In genomic region chr5:77211236-77211635, GRCm38 (mm10) we compare ENCODE assay signal across 8 mouse cellular contexts. TPM values are rescaled to one million over a fixed set of nuclear protein-coding genes. Genes with fewer than 3 reads are reported as not detected.
A peak's percentile ranks its signal among the peaks of the same experiment; 100 is the strongest.
DNase-seq lines count a peak whose midpoint lies in the region; ATAC-seq and TF ChIP-seq lines count a peak whose summit lies in the region.

Spink2 (minus strand) TSS chr5:77211471.

- 4% methylated on average over 18 of the region's 18 CpGs for WGBS in kidney, embryonic 14.5 days
- WGBS in forebrain, embryonic 10.5 days = 5% methylated on average over 18 of the region's 18 CpGs
- 2% methylated on average over 18 of the region's 18 CpGs for WGBS in hindbrain, embryonic 11.5 days
- 5% methylated on average over 18 of the region's 18 CpGs for WGBS in liver, embryonic 14.5 days (ENCODE audit: insufficient replicate concordance)
- WGBS in neural tube, embryonic 11.5 days = 4% methylated on average over 17 of the region's 18 CpGs

- no peaks in the 10 kb centered on the region for H3K9me3 ChIP-seq in kidney, embryonic 14.5 days (ENCODE audit: control insufficient read depth, low read length)
- H3K9me3 ChIP-seq in forebrain, embryonic 10.5 days = no peaks in the 10 kb centered on the region
- H3K9me3 ChIP-seq in hindbrain, embryonic 11.5 days (ENCODE audit: control insufficient read depth, low read length) = no peaks in the 10 kb centered on the region
- H3K9me3 ChIP-seq in liver, embryonic 14.5 days (ENCODE audit: control insufficient read depth, low read length) = peaks cover 6% of the 10 kb centered on the region
- no peaks in the 10 kb centered on the region for H3K9me3 ChIP-seq in neural tube, embryonic 11.5 days (ENCODE audit: control insufficient read depth, low read length)

- no peak for DNase-seq in kidney, adult 11 months
- DNase-seq in forebrain, embryonic 10.5 days (ENCODE audit: extremely low spot score, low spot score) = peak; percentile 46
- peak; percentile 64 for DNase-seq in hindbrain, embryonic 11.5 days (ENCODE audit: low spot score)
- no peak for DNase-seq in liver, embryonic 14.5 days (ENCODE audit: low read depth in 3 of 3, low spot score in 3 of 3)
- DNase-seq in neural tube, embryonic 11.5 days (ENCODE audit: low spot score) = peak; percentile 63
- no peak for DNase-seq in right cerebral cortex, postnatal 14 days
- DNase-seq in layer of hippocampus, adult 9-11 months = no peak

- no peaks in the 10 kb centered on the region for H3K4me1 ChIP-seq in kidney, embryonic 14.5 days (ENCODE audit: control insufficient read depth, insufficient read depth, low read length)
- peaks cover 10% of the 10 kb centered on the region for H3K4me1 ChIP-seq in forebrain, embryonic 10.5 days
- no peaks in the 10 kb centered on the region for H3K4me1 ChIP-seq in hindbrain, embryonic 11.5 days (replicated peaks; ENCODE audit: control insufficient read depth, insufficient read depth, low read length)
- H3K4me1 ChIP-seq in liver, embryonic 14.5 days (replicated peaks; ENCODE audit: control insufficient read depth in 2 of 2, insufficient read depth in 2 of 2, low read length in 1 of 2) = peaks cover 0 to 3% of the 10 kb centered on the region in 2 experiments; a peak in 1 of 4 replicates
- peaks cover 4% of the 10 kb centered on the region; the same call in 1 of the 2 replicates for H3K4me1 ChIP-seq in neural tube, embryonic 11.5 days (ENCODE audit: control insufficient read depth, insufficient read depth, low read length)

- H3K27me3 ChIP-seq in kidney, embryonic 14.5 days (ENCODE audit: control insufficient read depth, insufficient read depth, low read length) = no peaks in the 10 kb centered on the region
- H3K27me3 ChIP-seq in forebrain, embryonic 10.5 days (ENCODE audit: poor library complexity, severe bottlenecking) = peaks cover 18% of the 10 kb centered on the region
- H3K27me3 ChIP-seq in hindbrain, embryonic 11.5 days (ENCODE audit: control insufficient read depth, insufficient read depth, low read length) = no peaks in the 10 kb centered on the region
- no peaks in the 10 kb centered on the region for H3K27me3 ChIP-seq in liver, embryonic 14.5 days (ENCODE audit: control insufficient read depth, insufficient read depth, low read length)
- no peaks in the 10 kb centered on the region for H3K27me3 ChIP-seq in neural tube, embryonic 11.5 days (ENCODE audit: control insufficient read depth, insufficient read depth, low read length)

- ATAC-seq in kidney, embryonic 14.5 days (ENCODE audit: low FRiP score, low TSS enrichment) = peak; percentile 88
- peak; percentile 71; the same call in 1 of the 2 replicates for ATAC-seq in hindbrain, embryonic 11.5 days (ENCODE audit: low FRiP score)
- ATAC-seq in liver, embryonic 14.5 days (ENCODE audit: insufficient read depth) = no peak
- ATAC-seq in neural tube, embryonic 11.5 days (ENCODE audit: insufficient read depth, low FRiP score, low TSS enrichment) = peak; percentile 68; the same call in 1 of the 2 replicates

- no peaks in the 10 kb centered on the region for H3K36me3 ChIP-seq in kidney, embryonic 14.5 days (ENCODE audit: control insufficient read depth, insufficient read depth, low read length)
- no peaks in the 10 kb centered on the region for H3K36me3 ChIP-seq in forebrain, embryonic 10.5 days (replicated peaks)
- H3K36me3 ChIP-seq in hindbrain, embryonic 11.5 days (ENCODE audit: control insufficient read depth, insufficient read depth, low read length) = no peaks in the 10 kb centered on the region
- no peaks in the 10 kb centered on the region for H3K36me3 ChIP-seq in liver, embryonic 14.5 days (replicated peaks; ENCODE audit: control insufficient read depth, insufficient read depth, low read depth)
- H3K36me3 ChIP-seq in neural tube, embryonic 11.5 days (ENCODE audit: control insufficient read depth, insufficient read depth, low read length) = no peaks in the 10 kb centered on the region

- no peak for TF ChIP-seq CTCF in liver, embryonic 14.5 days (IDR thresholded peaks at IDR 0.05; ENCODE audit: low read depth)

- H3K27ac ChIP-seq in kidney, embryonic 14.5 days (ENCODE audit: low read depth, low read length) = no peak within 1 kb of the TSS
- H3K27ac ChIP-seq in forebrain, embryonic 10.5 days = peak within 1 kb of the TSS; percentile 70; the same call in 1 of the 2 replicates
- H3K27ac ChIP-seq in hindbrain, embryonic 11.5 days (ENCODE audit: low read depth, low read length) = no peak within 1 kb of the TSS
- no peak within 1 kb of the TSS for H3K27ac ChIP-seq in liver, embryonic 14.5 days
- no peak within 1 kb of the TSS for H3K27ac ChIP-seq in neural tube, embryonic 11.5 days (ENCODE audit: low read depth, low read length)

- peak within 1 kb of the TSS; percentile 19 for H3K4me3 ChIP-seq in kidney, embryonic 14.5 days (ENCODE audit: low read length)
- H3K4me3 ChIP-seq in forebrain, embryonic 10.5 days = peak within 1 kb of the TSS; percentile 54
- H3K4me3 ChIP-seq in hindbrain, embryonic 11.5 days (ENCODE audit: low read depth, low read length) = peak within 1 kb of the TSS; percentile 19; the same call in 1 of the 2 replicates
- peak within 1 kb of the TSS in 1 of 2 experiments; percentile 2; a peak in 1 of 4 replicates for H3K4me3 ChIP-seq in liver, embryonic 14.5 days (ENCODE audit: insufficient read depth in 1 of 2, low read depth in 2 of 2, low read length in 2 of 2)
- H3K4me3 ChIP-seq in neural tube, embryonic 11.5 days (ENCODE audit: low read depth, low read length) = peak within 1 kb of the TSS; percentile 34

- H3K9ac ChIP-seq in kidney, embryonic 14.5 days (ENCODE audit: low read depth, low read length) = no peak within 1 kb of the TSS
- H3K9ac ChIP-seq in hindbrain, embryonic 11.5 days (ENCODE audit: low read depth, low read length) = no peak within 1 kb of the TSS
- H3K9ac ChIP-seq in liver, embryonic 14.5 days (replicated peaks) = no peak within 1 kb of the TSS
- H3K9ac ChIP-seq in neural tube, embryonic 11.5 days (ENCODE audit: low read length) = peak within 1 kb of the TSS; percentile 26; the same call in 1 of the 2 replicates

- TF ChIP-seq EP300 in liver, embryonic 14.5 days (IDR thresholded peaks at IDR 0.05; ENCODE audit: low read depth) = no peak

- peak within 1 kb of the TSS; percentile 46 for H3K4me2 ChIP-seq in kidney, embryonic 14.5 days (replicated peaks; ENCODE audit: low read depth, low read length)
- H3K4me2 ChIP-seq in hindbrain, embryonic 11.5 days (replicated peaks; ENCODE audit: low read depth, low read length) = peak within 1 kb of the TSS; percentile 45
- peak within 1 kb of the TSS; percentile 2; the same call in 1 of the 2 replicates for H3K4me2 ChIP-seq in liver, embryonic 14.5 days (ENCODE audit: low read depth)
- H3K4me2 ChIP-seq in neural tube, embryonic 11.5 days (ENCODE audit: low read depth) = peak within 1 kb of the TSS; percentile 63

RNA-seq across cellular contexts. Expression of gene Spink2, which starts in this region (rescaled TPM):
- 1.6 and 1.7 TPM in 2 replicates for polyA plus RNA-seq in kidney, embryonic 14.5 days (2014; fragmentation: Nextera tagmentation; extraction: Ambion mirVana)
- polyA plus RNA-seq in forebrain, embryonic 10.5 days (2016; fragmentation: Nextera tagmentation; extraction: Ambion mirVana) = 0.64 and 1.1 TPM in 2 replicates
- polyA plus RNA-seq in hindbrain, embryonic 11.5 days (2014; fragmentation: Nextera tagmentation; extraction: Ambion mirVana) = 0.77 and 2.5 TPM in 2 replicates
- polyA plus RNA-seq in liver, embryonic 14.5 days (2012; rRNA removed) = 0.07 TPM in 1 of 2 replicates, not detected in the other
- not detected in 2 replicates for polyA plus RNA-seq in liver, embryonic 14.5 days (2014; fragmentation: Nextera tagmentation; extraction: Ambion mirVana)
- 2.1 and 2.6 TPM in 2 replicates for polyA plus RNA-seq in neural tube, embryonic 11.5 days (2014; fragmentation: Nextera tagmentation; extraction: Ambion mirVana)

Comparison
In these comparisons a context has a peak if more than half of its experiments do, and no peak if none do; other contexts are left out.
1. H3K4me2 ChIP-seq: peak in every context shown above with its lines; median percentile 63 in neural tube, embryonic 11.5 days; 46 in kidney, embryonic 14.5 days; 45 in hindbrain, embryonic 11.5 days; 2 in liver, embryonic 14.5 days.
2. DNase-seq: peak in forebrain, embryonic 10.5 days (single experiment), hindbrain, embryonic 11.5 days (single experiment) and neural tube, embryonic 11.5 days (single experiment); none in kidney, adult 11 months (single experiment), liver, embryonic 14.5 days (0 of 3), right cerebral cortex, postnatal 14 days (single experiment) and layer of hippocampus, adult 9-11 months (single experiment).